Mouse (Mus musculus) lung, postnatal 0 days (tissue): ENCODE data around the gene Il25.

Experiments
- CTCF ChIP-seq: IDR thresholded peaks from 2 replicates; pipeline ENCODE4 v1.5.1; 2016; ENCODE audit warnings: antibody characterized with exemption, mild to moderate bottlenecking
- EP300 ChIP-seq: IDR thresholded peaks from 2 replicates; pipeline ENCODE4 v1.6.1; 2016; ENCODE audit warnings: antibody characterized with exemption, mild to moderate bottlenecking, control low read depth

DNA sequence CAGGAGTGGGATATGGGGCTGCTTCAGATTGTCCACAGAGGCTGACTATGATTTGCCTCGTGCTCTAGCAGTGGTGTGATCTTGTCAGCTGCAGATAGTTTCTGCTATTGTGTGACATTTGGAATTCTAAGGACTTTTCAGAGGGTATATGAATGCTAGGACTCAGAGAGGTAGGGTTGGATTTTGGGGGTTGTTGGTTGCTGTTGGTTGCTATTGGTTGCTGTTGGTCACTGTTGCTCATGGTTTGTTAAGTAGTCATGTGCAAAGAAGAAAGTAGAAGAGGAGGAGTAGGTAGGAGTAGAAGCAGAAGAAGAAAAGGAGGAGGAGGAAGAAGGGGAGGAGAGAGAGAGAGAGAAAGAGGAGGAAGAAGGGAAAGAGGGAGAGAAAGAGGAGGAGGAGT is 44.1 kb downstream of the Il25 start, which contains the start of gene Gm17428:
- TF ChIP-seq EP300: no peak
- no peak for TF ChIP-seq CTCF
